Mouse (Mus musculus) C2C12 (cell line): ENCODE data around the gene Klhl7.

Experiments
- CEBPB ChIP-seq: IDR thresholded peaks from one replicate; pipeline ENCODE4 v1.6.1; 2011; ENCODE audit warnings: low read depth, mild to moderate bottlenecking, control low read depth, moderate library complexity
- CTCF ChIP-seq: IDR thresholded peaks from one replicate; pipeline ENCODE4 v1.5.1; 2011; ENCODE audit not compliant: control insufficient read depth, insufficient read depth, insufficient read length
- FOSL1 ChIP-seq: IDR thresholded peaks from one replicate; pipeline ENCODE4 v1.8.0; 2011; ENCODE audit warnings: mild to moderate bottlenecking, low read length; ENCODE audit not compliant: poor library complexity, insufficient read depth, severe bottlenecking
- MAX ChIP-seq: IDR thresholded peaks from one replicate; pipeline ENCODE4 v1.6.1; 2011; ENCODE audit warnings: mild to moderate bottlenecking, control low read depth
- MYOD1 ChIP-seq: IDR thresholded peaks from one replicate; pipeline ENCODE4 v1.6.1; 2011; ENCODE audit warnings: low read depth; ENCODE audit not compliant: control insufficient read depth, insufficient read length
- MYOG ChIP-seq: IDR thresholded peaks from one replicate; pipeline ENCODE4 v1.6.1; 2011; ENCODE audit not compliant: control insufficient read depth, insufficient read length; ENCODE audit errors: extremely low read depth
- USF1 ChIP-seq: IDR thresholded peaks from one replicate; pipeline ENCODE4 v1.6.1; 2011; ENCODE audit warnings: low read depth, mild to moderate bottlenecking, control low read depth, moderate library complexity

GRCm38 (mm10) chr5:24208505-24208904 lies 108.1 kb downstream of the Klhl7 start:
- TF ChIP-seq CTCF (no peak), MYOG (no peak), MYOD1 (no peak), MAX (no peak), CEBPB (no peak), USF1 (no peak), FOSL1 (no peak)
